Mouse (Mus musculus) midbrain, embryonic 12.5 days (tissue): ENCODE results near the gene Insm2. TPM values are rescaled to one million over a fixed set of nuclear protein-coding genes. Genes with fewer than 3 reads are reported as not detected.

ENCODE experiments used
- ATAC-seq: fragments of 200-750 bp; cut with Nextera tagmentation; 2 replicates; pipeline ENCODE4 v1.8.0; 2017; ENCODE audit warnings: low read depth, moderate TSS enrichment, moderate library complexity; ENCODE audit not compliant: low FRiP score
- H3K27ac ChIP-seq: fragments of 300-500 bp; sonication (generic); replicated peaks from 2 replicates; pipeline ENCODE4 v1.5.1; 2016; ENCODE audit warnings: mild to moderate bottlenecking
- H3K27me3 ChIP-seq: fragments of 300-500 bp; sonication (generic); 2 replicates; pipeline ENCODE4 v1.6.1; 2016; ENCODE audit warnings: mild to moderate bottlenecking
- H3K36me3 ChIP-seq: fragments of 300-500 bp; sonication (generic); 2 replicates; pipeline ENCODE4 v1.6.1; 2016
- H3K4me1 ChIP-seq: fragments of 300-500 bp; sonication (generic); 2 replicates; pipeline ENCODE4 v1.6.1; 2016
- H3K4me2 ChIP-seq: fragments of 300-500 bp; sonication (generic); replicated peaks from 2 replicates; pipeline ENCODE4 v1.6.1; 2016; ENCODE audit warnings: mild to moderate bottlenecking, moderate library complexity
- H3K4me3 ChIP-seq: fragments of 300-500 bp; sonication (generic); 2 replicates; pipeline ENCODE4 v1.5.1; 2016; ENCODE audit warnings: mild to moderate bottlenecking
- H3K9ac ChIP-seq: fragments of 300-500 bp; sonication (generic); replicated peaks from 2 replicates; pipeline ENCODE4 v1.6.1; 2016; ENCODE audit warnings: mild to moderate bottlenecking, moderate library complexity
- H3K9me3 ChIP-seq: fragments of 300-500 bp; sonication (generic); 2 replicates; pipeline ENCODE4 v1.6.1; 2016; ENCODE audit warnings: mild to moderate bottlenecking
- WGBS: fragments of 180-500 bp; shearing (Covaris S2); methylation state at CpG from one replicate; pipeline ENCODE4 v1.1.7; 2016; 5-methylcytosine and 5-hydroxymethylcytosine counted together
- polyA plus RNA-seq: library from polyadenylated mRNA; unstranded; fragments of >200 nt; fragmentation: Nextera tagmentation; extraction: Ambion mirVana; gene quantifications from 2 replicates; pipeline ENCODE4 v1.2.1, GENCODE M21; 2016

Gene Insm2
- polyA plus RNA-seq, 1 experiment from 2014 or later: 0.34 TPM

- H3K27ac ChIP-seq: no peak overlapping the region
- 76% methylated on average over 2 of the region's 2 CpGs for WGBS
- H3K9me3 ChIP-seq: no peaks in the 10 kb centered on the region
- H3K4me3 ChIP-seq: no peak overlapping the region
- H3K9ac ChIP-seq: no peak overlapping the region
- ATAC-seq: no peak
- no peak overlapping the region for H3K4me2 ChIP-seq
- H3K36me3 ChIP-seq: no peaks in the 10 kb centered on the region
- peaks cover 3% of the 10 kb centered on the region; the same call in 1 of the 2 replicates for H3K4me1 ChIP-seq
- H3K27me3 ChIP-seq: no peaks in the 10 kb centered on the region
These were observed 11.6 kb downstream of the Insm2 start for GRCm38 (mm10) chr12:55610812-55611211.

GRCm38 (mm10) chr12:55620321-55620720 is 21.1 kb downstream of the Insm2 start:
- no peaks in the 10 kb centered on the region for H3K36me3 ChIP-seq
- no peak overlapping the region for H3K4me2 ChIP-seq
- H3K9ac ChIP-seq: no peak overlapping the region
- peaks cover 12% of the 10 kb centered on the region for H3K4me1 ChIP-seq
- no peak for ATAC-seq
- no peak overlapping the region for H3K27ac ChIP-seq
- WGBS: 41% methylated on average over 2 of the region's 2 CpGs
- H3K4me3 ChIP-seq: no peak overlapping the region
- H3K27me3 ChIP-seq: no peaks in the 10 kb centered on the region; the same call in 1 of the 2 replicates
- H3K9me3 ChIP-seq: no peaks in the 10 kb centered on the region

DNA sequence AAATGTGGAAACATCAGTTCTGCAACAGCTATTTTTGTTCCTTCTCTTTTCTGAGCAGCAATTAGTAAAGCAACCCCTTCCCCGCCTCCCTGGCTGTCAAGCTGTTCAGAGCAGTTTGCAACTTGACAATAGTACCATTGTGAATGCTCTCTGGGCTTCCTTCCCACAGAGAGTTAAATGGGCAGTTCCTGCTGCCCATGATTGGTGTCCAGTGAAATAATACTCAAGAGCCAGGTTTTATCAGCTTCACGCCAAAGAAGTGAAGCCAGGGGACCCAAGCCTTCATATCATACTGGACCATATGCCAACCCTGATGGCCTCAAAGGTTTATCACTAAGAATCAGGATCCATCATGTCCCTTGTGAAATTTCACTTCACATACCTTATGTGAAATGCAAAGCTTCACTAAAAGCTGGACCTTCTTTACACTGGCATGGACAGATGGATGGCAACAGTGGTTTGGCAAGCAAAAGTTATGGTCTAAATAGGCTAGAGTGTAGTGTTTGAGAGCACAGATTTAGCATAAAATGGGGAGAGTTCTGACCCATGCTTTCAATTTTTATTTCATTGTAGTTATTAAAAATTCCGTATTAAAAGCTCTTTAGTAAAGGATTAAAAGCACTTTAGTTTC is 23.5 kb downstream of the Insm2 start:
- H3K27ac ChIP-seq: no peak overlapping the region
- no peaks in the 10 kb centered on the region for H3K36me3 ChIP-seq
- WGBS: 30% methylated on average over 3 of the region's 3 CpGs
- H3K4me1 ChIP-seq: peaks cover 12% of the 10 kb centered on the region
- H3K9me3 ChIP-seq: no peaks in the 10 kb centered on the region
- no peak overlapping the region for H3K4me2 ChIP-seq
- ATAC-seq: peak; percentile 63; the same call in 1 of the 2 replicates
- H3K9ac ChIP-seq: no peak overlapping the region
- H3K4me3 ChIP-seq: no peak overlapping the region
- no peaks in the 10 kb centered on the region; the same call in 1 of the 2 replicates for H3K27me3 ChIP-seq

- Histone ChIP-seq H3K9ac (no peak overlapping the region), H3K36me3 (no peaks in the 10 kb centered on the region), H3K27me3 (no peaks in the 10 kb centered on the region; the same call in 1 of the 2 replicates), H3K4me2 (no peak overlapping the region), H3K4me3 (no peak overlapping the region), H3K27ac (no peak overlapping the region), H3K9me3 (no peaks in the 10 kb centered on the region), H3K4me1 (peaks cover 12% of the 10 kb centered on the region)
- no peak for ATAC-seq
- 80% methylated on average over 5 of the region's 5 CpGs for WGBS
These were observed 24.0 kb downstream of the Insm2 start for GRCm38 (mm10) chr12:55623254-55623653.

DNA sequence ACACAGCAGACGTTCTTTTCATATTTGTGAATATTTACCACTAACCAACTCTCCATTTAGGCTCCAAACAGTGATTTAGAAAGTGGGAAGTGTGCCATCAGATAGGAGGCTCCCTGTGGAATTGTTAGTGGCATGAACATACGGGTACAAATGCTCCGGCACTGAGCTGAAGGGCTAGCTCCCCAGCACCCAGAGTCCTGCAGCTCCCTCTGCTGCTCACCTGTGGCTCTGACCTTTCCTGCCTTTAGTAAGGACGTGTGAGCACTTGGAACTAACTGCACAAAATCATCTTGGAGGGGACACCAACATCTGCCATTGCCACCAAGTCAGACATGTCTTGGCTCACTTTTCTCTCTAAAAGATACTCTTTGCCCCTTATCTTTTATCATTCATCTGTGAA is 27.5 kb downstream of the Insm2 start:
- Histone ChIP-seq H3K27me3 (no peaks in the 10 kb centered on the region; the same call in 1 of the 2 replicates), H3K4me1 (peaks cover 10% of the 10 kb centered on the region), H3K4me3 (no peak overlapping the region), H3K27ac (no peak overlapping the region), H3K4me2 (no peak overlapping the region), H3K36me3 (no peaks in the 10 kb centered on the region), H3K9me3 (no peaks in the 10 kb centered on the region), H3K9ac (no peak overlapping the region)
- whole genome bisulfite sequencing: 32% methylated on average over 4 of the region's 4 CpGs
- ATAC-seq: no peak

DNA sequence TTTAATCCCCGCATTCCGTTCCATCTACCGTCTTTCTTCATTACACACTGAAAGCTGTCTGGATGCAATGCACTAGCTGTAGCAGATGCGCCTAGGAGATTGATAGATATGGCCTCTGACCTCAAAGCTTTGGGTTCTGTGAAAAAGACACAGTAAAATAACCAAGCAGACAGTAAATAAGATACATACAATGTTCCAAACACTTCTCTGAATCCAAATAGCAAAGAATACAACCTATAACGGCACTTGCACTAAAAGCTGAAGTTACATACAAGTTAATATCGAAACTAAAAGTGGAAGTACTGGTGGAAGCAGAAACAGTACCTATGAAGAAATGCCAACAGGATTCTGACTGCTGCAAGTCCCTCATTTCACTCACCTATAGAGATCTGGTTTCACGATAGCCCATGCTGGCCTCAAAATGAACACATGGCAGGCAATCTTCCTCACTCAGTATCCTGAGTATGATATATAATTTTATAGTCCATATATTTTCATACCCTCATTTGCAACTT is 48.8 kb downstream of the Insm2 start:
- ATAC-seq: no peak
- 94% methylated on average over 7 of the region's 7 CpGs for WGBS
- Histone ChIP-seq H3K4me3 (no peak overlapping the region), H3K4me1 (no peaks in the 10 kb centered on the region), H3K27me3 (no peaks in the 10 kb centered on the region), H3K9ac (no peak overlapping the region), H3K27ac (no peak overlapping the region), H3K9me3 (no peaks in the 10 kb centered on the region), H3K36me3 (0 out of 2 replicates have a peak, but pooled peaks cover 3% of the 10 kb centered on the region), H3K4me2 (no peak overlapping the region)

Other genes starting within 250 kb of the Insm2 start
- gene Psma6, start 215.2 kb upstream of the Insm2 start, polyA plus RNA-seq: 426 and 434 TPM in 2 replicates
- gene Nfkbia, start 106.8 kb upstream of the Insm2 start, polyA plus RNA-seq: 35.7 and 40.4 TPM in 2 replicates
- gene Aldoart2, start 34.2 kb upstream of the Insm2 start, polyA plus RNA-seq: not detected in 2 replicates
- gene Ralgapa1, start 221.7 kb downstream of the Insm2 start, polyA plus RNA-seq: 24.2 and 26.8 TPM in 2 replicates
- gene Brms1l, start 236.9 kb downstream of the Insm2 start, polyA plus RNA-seq: 42.9 and 47.2 TPM in 2 replicates